Mouse (Mus musculus): ENCODE results near the gene 2700081O15Rik.

The 2700081O15Rik gene

DNA sequence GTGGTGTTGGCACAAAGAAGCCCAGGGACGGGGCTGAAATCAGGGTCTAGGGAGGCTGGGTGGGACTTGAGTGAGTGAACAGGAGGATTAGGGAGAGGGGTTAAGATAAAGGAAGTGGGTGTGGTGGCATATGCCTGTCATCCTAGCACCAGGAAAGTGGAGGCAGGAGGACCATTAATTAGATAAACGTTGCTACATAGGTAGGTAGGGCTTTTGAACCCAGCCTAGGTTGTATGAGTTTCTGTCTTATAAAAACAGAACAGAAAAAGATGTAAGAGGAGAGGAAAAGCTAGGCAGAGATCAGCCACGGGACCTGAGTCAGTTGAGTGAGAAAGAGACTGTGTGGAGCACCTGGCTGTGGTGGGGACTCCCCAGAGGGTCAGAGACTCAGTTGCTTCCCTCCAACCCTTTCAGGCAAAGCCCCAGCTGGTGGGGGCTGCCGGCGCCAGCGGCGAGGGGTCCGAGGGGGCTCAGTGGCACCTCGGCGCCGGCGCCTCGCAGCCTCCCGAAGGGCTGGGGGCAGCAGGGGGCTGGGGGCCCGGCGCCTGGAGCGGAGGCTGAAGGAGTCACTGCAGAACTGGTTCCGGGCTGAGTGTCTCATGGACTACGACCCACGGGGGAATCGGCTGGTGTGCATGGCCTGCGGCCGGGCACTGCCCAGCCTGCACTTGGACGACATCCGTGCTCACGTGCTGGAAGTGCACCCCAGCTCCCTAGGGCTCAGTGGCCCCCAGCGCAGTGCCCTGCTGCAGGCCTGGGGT, 3.6 kb downstream of the 2700081O15Rik start:
- DNase-seq (ENCODE audit: low read depth, low spot score), result no peak

DNA sequence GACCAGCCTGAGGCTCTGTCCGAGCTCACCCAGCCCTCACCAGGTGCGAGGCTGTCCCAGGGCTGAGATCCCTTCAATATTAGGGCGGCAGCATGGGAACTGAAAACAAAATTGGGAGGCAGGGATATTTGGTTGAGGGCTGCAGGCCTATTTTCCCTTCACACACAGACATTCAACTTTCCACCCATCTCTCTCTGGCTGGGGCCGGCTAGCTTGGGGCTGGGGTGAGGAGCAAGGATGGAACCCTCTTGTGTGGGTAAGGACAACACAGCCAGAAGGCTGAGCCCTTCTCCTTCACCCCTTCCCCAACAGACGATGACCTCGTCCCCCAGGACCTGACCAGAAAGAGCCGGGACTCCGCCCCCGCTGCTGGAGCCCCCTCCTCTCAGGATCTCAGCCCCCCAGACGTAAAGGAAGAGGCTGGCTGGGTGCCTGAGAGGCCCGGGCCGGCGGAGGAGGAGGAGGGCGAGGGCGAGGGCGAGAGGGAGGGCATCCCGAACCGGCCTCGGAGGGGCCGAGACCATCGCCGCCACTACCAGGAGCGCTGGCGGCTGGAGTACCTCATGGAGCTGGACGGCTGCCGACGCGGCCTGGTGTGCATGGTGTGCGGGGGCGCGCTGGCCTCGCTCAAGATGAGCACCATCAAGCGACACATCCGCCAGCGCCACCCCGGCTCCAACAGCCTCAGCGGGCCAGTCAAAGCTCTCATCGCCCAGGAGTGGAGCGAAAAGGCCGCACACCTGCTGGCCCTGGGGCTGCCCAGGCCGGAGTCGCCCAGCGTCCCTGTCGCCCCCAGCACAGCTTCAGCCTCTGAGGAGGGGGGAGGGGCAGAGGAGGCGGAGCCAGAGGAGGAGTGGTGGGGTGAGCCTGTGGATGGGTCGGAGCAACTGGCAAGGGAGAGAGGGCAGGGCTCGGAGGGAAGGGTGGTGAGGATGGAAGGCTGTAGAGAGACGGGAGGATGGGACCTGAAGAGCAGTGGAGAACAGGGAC, 4.5 kb downstream of the 2700081O15Rik start:
- DNase-seq (ENCODE audit: low read depth, low spot score), result peak; percentile 37

DNA sequence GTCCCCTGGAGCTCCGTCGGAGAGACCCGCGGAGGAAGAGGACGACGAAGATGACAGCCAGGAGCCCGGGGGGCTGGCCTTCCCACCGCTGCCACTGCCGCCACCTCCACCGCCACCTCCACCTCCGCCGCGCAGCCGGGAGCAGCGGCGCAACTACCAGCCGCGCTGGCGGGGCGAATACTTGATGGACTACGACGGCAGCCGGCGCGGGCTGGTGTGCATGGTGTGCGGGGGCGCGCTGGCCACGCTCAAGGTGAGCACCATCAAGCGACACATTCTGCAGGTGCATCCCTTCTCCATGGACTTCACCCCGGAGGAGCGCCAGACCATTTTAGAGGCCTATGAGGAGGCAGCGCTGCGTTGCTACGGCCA, 5.2 kb downstream of the 2700081O15Rik start:
- DNase-seq (ENCODE audit: low read depth, low spot score), result no peak

DNA sequence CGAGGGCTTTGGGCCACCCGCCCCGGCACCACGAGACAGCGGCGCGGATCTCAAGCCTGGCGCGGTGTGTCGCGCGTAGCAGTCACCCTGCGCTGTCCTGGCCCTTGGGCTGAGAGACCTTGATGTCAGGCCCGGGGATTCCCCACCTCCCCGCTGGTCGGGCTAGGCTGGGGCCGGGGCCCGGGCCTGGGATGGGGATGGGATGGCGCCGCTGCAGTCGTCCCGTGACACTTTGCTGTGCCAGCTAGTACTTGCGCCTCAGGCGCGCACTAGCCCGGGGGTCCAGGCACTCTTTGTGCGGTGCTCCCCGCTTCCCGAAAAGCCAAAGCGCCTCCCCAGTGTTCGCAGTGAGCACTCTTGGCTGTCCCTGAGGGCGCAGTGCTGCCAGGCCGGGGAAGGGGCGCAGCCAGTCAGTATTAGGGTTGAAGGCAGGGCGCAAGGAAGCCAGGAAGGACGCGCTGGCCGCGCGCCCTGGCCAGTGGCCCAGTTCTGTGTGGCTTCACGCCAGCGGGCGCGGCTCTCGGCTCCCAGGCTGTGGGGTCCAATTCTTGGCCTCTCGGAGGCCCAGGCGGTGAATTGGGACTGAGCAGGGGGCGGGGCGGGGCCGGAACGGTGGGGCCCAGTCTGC, 5.7 kb downstream of the 2700081O15Rik start:
- peak; percentile 49 for DNase-seq (ENCODE audit: low read depth, low spot score)

DNA sequence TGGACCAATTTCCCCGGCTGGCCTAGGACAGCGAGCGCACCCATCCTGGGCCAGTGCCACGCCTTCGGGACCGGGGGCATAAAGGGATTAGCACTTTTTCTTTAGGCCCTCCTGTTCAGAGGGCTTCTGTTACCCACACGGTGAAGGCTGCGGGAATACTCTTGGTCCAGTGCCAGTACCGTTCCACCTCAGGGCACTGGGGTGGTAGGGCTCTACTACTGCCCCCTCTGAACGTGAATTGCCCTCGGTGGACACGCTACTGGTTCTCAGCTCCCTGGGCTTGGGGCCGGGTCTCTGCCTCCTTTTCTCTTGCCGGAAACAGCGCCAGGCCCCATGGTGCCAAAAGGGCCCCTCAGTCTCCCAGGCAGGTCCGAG, 6.2 kb downstream of the 2700081O15Rik start:
- DNase-seq (ENCODE audit: low read depth, low spot score), result no peak

DNA sequence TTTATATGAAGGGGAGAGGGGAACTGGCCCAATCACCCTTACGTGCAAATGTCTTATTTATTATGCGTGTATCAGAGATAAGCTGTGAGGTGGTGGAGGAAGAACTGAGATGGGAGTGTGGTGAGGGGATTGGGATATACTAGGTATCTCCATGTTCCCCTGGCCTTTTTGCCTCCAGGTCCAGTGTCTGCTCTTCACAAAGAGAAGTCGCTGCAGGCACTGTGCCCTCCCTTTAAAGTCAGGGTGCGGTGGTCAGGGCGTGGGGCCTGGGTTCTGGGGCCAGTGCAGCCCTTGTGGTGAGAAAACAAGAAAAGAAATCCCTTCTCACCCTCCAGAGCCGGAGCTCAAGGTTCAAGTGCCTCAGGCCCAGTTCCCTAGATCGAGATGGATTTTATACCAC, 6.7 kb downstream of the 2700081O15Rik start:
- no peak for DNase-seq (ENCODE audit: low read depth, low spot score)

DNA sequence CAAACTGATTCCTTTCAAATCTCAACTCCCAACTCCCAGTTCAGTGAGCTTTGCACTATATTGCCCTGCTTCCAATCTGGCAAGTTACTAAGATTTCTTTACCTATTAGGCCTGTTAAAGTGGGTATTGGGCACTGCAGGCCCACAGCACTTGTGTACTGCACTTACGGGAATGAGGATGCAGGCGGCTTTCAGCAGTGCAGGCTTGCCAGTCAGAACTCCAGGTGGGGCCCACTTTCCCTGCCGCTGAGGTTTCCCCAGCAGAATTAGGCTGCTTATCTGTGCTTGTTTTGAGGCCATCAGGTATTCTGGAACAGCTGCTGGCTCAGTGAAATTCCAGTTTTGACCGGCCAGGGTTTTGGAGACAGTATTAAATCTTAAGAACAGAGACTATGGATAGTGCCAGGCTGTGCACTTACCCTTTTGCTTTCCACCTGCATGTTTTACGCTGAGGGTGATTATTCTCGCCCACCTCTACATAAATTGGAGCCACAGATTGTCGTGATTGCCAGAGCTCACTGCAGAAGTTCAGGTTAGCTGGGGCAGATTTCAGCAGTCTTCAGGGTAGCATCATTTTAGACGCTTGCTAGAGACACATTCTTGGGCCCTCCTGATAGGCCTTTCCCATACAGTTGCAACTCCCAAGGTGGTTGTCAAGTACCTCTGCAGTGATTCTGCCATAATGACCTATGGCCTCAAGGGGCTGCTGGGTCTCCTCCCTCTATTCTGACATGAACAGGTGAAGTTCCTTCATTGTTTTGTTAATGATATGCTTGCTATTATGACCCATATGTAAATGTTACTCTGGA, 7.4 kb downstream of the 2700081O15Rik start:
- DNase-seq (ENCODE audit: low read depth, low spot score), result no peak

DNA sequence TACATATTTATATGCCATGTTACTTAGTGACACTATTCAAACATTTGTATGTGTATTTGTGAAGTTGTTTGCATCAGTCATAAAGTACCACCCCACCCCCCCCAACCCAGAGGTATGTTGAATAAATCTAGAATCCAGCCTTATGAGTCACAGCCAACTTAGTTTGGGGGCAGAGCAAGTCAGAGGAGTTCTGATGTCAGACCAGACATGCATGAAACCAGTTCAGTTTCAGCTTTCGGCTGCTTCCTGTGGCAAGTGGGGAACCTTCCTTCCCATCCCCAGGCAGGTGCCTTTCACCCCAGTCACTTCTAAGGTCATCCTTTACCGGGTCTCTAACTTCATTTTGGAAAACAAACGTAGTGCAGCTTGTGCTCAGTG, 8.0 kb downstream of the 2700081O15Rik start:
- no peak for DNase-seq (ENCODE audit: low read depth, low spot score)

DNA sequence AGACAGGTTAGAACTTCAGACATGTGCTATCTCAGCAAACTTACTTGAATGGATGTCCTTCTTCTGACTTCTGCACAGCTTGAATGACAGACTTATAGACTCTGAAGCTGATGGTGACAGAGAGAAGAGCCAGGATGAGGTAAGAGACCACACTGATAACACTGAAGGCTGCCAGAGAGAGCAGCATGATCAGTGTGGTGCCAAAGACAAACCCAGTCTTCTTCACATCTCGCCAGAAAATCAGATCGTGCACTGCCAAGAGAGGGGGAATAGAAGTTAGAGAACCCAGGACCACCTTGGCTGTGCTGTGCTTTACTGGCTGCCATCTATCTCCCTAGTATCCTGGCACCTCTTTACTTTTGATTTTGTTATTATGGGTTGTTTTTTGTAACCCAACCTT, 17.5 kb downstream of the 2700081O15Rik start:
- DNase-seq (ENCODE audit: low read depth, low spot score), result no peak

DNA sequence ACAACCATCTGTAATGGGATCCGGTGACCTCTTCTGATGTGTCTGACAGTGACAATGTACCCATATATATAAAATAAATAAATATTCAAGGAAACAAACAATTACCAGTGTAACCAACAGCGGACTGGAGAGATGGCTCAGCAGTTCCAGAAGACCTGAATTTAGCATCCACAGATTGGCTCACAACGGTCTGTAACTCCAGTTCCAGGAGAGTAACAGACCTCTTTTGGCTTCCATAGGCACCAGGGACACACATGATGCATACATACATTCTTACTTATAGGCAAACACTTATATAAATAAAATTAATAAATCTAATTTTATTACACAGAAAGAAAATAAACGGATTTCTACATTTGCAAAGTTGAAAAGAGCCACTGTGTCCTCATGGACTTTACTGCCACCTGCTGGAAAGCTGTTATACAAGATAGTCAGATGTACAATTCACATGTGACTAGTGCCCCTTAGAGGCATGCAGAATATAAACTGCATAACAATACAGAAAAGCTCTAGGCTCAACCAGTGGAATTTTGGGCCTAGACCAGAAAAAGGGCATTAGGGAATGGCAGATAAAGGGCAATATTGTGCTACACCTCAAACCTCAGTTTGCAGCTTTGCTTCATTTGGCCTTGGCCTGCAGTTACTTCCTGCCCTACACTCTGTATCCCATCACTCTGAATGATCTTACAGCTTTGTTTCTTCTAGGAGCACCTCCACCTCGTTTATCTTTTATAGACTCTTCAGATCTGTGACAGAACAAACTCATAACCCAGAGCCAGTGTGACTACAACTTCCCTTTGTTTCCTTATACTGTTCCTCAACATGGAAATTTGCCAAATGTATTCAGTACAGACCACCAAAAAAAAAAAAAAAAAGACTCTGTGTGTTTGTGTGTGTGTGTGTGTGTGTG, 18.9 kb downstream of the 2700081O15Rik start:
- peak; percentile 57 for DNase-seq (ENCODE audit: low read depth, low spot score)

DNA sequence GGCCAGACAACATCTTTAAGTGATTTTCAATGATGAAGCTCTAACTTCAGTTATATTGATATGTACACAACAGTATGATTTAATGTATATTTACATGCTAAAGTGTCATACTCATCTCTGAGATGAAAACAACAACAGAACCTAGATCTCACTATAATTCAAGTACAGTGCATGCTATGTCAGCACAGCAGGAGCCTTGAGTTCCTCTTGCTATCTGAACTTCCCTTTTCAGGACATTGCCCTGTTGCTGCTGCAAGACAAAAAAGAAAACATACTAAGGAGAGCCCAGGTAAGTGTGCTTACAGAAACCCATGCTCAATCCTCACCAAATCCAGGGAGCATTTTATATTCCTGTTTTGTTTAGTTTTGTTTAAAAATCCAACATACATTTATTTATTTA, 20.9 kb downstream of the 2700081O15Rik start:
- no peak for DNase-seq (ENCODE audit: low read depth, low spot score)

DNA sequence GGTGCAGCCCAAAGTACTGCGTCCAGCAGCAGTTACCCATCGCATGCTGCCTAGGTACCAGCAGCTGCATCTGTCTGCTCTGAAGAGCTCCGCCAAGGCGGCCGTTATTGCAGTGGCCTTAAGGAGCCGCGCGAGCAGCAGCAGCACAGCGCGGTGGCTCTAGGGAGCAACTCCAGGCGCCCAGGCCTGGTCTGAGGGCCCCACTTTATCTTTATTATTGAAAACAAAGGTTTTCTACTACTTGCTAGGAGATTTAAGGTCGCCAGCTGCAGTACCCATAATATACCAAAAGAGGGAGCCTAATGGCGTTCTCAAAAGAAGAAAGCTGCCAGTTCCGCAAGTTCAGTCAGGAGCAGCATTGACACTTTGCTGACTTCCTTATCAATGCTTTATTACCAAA, 24.1 kb downstream of the 2700081O15Rik start:
- peak; percentile 29 for DNase-seq (ENCODE audit: low read depth, low spot score)

DNA sequence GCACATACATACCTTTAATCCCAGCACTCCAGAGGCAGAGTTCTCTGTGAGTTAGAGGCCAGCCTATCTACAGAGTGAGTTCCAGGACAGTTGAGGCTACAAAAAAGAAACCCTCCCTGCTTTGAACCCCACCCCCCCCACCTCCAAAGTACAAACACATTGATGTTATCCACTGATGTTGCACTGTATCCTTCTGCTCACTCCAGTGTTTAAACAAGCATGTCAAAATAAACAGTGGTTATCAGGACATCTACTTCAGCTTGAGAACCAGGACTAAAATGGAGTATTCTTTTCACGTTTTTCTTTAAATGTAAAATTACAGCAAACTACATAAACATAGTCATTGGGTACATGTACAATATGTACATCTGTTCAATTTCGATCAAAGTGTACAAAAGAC, 27.7 kb downstream of the 2700081O15Rik start:
- no peak for DNase-seq (ENCODE audit: low read depth, low spot score)

DNA sequence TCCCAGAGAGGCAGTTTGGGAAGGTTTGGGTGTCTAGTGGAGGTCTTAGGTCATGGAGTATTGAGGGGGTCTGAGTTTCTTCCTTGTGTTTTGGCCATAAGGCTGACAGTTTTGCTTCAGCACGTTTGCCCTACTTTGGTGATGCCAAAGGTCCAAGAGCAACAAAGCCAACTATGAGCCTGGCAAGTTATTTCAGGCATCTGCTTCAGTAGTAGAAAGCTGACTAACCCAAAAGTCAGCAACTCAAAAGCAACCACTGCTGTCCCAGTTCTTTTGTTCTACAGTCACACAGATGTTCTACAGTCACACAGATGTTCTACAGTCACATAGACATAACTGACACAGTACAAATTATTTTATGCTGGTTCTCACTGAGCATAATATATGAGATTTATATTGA, 28.2 kb downstream of the 2700081O15Rik start:
- DNase-seq (ENCODE audit: low read depth, low spot score), result no peak

DNA sequence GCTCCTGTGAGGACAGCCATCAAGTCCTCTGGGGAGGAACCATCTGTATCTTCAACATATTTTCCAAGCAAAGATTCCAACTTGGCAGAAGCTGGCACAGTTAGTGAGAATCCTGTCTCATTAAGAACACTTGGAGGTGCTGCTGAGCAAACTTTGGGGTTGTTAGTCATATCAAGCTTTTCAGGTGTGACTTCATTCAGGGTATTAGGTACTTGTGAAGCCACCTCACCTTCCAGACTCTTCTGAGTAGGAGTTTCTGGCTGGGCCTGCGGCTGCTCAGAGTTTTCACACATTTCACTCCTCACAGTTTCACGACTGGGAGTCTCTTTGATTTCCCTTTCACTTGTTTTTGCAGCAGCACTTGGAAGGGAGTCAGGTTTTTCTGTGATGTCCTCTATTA, 39.4 kb downstream of the 2700081O15Rik start:
- DNase-seq (ENCODE audit: low read depth, low spot score), result no peak

DNA sequence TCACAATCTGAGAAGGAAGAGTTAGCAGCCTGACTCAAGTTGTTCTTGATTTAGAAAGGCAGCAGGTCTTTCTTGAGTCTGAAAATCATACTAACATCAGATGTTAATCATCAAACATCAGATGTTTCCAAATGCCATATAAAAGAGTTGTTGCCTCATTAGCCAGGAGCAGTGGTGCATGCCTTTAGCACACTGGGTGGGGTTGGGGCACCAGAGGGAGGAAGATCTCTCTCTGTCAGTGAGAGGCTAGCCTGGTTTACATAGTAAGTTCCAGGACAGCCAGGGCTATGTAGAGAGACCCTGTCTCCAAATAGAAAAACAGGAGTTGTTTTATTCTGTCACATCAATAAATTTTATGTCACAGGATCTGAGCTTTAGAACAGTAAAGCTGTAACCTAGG, 41.5 kb downstream of the 2700081O15Rik start:
- DNase-seq (ENCODE audit: low read depth, low spot score), result no peak

DNA sequence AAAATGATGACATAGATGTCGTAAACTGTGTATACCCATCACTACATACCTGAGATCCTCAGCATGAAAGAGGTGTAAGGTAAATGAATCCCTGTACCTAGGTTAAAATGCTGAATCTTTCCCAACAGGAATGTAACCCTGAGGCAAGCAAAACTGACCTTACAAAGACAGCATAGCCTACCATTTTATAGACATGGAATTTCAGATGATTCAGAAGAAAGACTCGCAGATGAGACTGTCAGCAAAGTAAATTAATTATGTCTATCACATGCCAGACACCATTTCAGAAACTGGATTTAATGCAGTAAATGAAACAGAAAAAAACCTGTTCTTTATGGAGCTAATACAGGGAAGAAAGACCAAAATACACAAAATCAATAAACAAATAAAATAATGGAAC, 41.9 kb downstream of the 2700081O15Rik start:
- no peak for DNase-seq (ENCODE audit: low read depth, low spot score)

DNA sequence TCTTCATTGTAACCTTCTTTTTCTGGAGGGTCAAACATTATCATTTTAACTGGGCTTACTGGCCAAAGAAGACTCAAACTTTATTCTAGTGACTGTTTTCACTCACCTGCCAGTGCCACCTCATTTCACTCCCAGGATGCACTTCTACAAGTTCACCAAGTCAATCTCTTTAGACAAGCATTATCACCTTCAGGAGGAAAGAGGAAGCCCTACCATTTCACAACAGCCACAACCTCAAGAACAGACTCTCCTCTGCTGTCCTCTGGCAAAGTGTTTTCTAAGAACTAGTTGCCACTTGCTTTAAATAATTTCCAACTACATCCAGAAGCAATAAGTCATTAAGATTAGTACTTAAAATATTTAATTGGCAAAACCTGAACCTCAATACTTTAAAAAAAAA, 50.5 kb downstream of the 2700081O15Rik start:
- no peak for DNase-seq (ENCODE audit: low read depth, low spot score)

DNA sequence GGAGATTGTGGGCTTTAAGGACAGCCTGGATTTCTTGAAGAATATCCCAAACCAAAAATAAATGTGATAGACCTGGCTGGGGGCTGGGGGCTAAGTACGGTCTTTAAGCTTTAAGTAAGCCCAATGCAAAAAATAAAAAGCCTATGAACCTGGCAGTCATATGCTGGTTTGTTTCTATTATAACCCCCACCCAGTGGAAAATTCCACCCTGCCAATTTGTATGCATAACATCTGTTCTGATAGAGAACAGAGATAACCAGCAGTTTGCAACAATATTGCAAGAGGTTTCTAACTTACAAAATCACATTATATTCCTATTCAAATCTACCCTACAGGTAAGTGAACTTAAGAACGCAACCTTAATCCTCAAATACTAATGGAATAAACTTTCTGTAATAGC, 53.2 kb downstream of the 2700081O15Rik start:
- DNase-seq (ENCODE audit: low read depth, low spot score), result no peak
